Mouse (Mus musculus) kidney, adult 11 months (tissue): Measurements from ENCODE around the gene Rgs6.

Experiments
- DNase-seq: peaks from one replicate; pipeline ENCODE4 v3.0.0; 2022

Gene Rgs6

GRCm38 (mm10) chr12:83143574-83143973 is 555.5 kb downstream of the Rgs6 start:
- no peak for DNase-seq

- DNase-seq = no peak
These were observed 557.0 kb downstream of the Rgs6 start for GRCm38 (mm10) chr12:83145074-83145473.

GRCm38 (mm10) chr12:83145902-83146301 is 557.8 kb downstream of the Rgs6 start:
- DNase-seq = no peak

DNA sequence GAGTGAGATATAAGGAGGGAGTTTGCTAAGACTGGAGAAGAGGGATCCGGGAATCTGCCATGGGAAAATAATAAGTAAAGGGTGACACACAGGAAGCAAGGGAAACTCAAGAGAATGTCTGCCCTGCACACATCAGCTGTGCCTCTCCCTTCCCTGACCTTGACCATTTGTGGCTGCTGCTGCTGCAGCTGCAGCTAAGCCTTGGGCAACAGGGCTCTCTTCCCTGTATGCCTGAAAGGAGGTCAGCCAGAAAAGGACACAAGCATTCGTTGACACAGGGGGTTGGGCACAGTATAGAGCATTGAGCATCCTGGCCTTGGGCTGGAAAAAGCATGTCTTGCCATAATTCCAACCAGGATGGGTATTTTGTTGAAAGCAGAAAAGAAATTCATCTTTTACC is 558.8 kb downstream of the Rgs6 start:
- no peak for DNase-seq

GRCm38 (mm10) chr12:83150030-83150429 is 561.9 kb downstream of the Rgs6 start:
- no peak for DNase-seq

DNA sequence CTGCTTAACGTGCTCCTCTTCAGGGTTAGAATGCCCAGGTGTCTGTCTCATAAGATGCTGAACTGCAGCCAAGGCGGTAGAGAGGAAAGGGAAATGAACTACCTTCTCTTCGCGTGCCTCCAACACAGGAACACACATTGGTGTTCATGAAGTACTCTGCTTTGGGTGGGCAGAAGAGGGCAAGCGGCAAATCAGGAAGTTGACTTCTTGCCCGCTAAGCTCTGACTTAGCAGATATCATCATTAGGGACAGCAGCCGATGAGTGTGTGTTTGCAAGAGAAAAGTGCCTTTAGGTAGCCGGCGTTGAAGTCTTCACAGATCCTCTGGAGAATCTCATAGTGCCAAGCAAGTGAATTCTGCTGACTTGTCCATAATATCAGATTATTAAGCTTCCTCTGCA is 562.7 kb downstream of the Rgs6 start:
- DNase-seq = no peak

- DNase-seq = no peak
These were observed 563.4 kb downstream of the Rgs6 start for GRCm38 (mm10) chr12:83151474-83151873.

GRCm38 (mm10) chr12:83160211-83160610 is 572.1 kb downstream of the Rgs6 start:
- no peak for DNase-seq

DNA sequence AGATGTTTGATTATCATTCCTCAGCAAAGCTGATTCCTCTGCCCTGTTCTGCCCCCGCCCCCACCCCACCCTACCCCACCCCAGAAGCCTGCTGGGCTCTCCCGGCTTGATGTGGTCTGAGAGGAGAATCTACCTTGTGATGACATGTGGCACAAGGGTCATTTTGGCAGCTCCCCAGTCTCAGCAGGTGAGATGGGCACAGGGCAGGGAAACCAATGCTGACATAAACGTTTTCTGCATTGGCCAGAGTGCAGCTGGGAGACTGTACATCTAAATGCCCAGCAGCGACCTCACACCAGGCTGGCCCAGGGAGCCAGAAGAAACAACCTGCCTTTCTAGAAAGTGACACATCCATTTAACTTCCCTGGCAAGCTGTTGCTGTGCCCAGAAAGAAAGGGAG is 572.6 kb downstream of the Rgs6 start:
- DNase-seq = no peak

- no peak for DNase-seq
These were observed 575.6 kb downstream of the Rgs6 start for GRCm38 (mm10) chr12:83163721-83164120.

GRCm38 (mm10) chr12:83165058-83165457 is 577.0 kb downstream of the Rgs6 start:
- no peak for DNase-seq

DNA sequence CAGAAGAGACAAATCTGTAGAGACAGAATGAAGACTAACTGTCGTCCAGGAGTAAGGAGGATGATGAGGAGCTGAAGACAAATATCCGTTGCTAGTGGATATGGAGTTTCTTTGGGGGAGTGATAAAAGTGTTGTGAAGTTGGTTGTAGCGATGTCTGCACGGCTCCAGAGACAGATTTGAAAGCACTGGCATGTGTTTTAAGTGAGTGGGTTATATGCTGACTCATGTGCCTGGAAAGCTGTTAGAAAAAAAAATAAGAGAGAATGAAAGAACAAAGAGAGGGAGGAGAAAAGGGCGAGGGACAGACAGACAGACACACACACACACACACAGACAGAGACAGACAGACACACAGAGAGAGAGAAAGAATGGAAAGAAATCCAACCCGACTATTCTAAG is 580.2 kb downstream of the Rgs6 start:
- DNase-seq = no peak

- DNase-seq = no peak
These were observed 581.6 kb downstream of the Rgs6 start for GRCm38 (mm10) chr12:83169495-83170209.

DNA sequence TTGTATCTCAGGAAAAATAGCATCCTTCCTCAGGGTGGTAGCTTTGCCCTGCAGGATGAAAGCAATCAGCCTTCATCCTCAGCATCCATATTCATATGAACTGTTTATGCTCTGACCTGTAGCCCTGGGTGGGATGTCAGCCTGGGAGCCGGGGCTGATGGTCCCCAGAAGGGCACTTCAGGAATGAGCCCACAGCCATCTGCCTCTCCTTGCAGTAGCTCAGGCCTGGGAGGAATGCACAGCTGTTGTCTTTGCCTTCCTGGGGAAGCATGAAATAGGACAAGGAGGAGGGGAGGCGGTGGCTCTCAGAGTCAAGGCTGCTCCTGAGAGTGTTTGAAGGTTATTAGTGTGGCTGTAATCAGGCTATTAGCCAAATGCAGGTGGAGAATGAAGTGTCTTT is 590.7 kb downstream of the Rgs6 start:
- DNase-seq = no peak

GRCm38 (mm10) chr12:83179860-83180259 is 591.8 kb downstream of the Rgs6 start:
- DNase-seq = no peak

DNA sequence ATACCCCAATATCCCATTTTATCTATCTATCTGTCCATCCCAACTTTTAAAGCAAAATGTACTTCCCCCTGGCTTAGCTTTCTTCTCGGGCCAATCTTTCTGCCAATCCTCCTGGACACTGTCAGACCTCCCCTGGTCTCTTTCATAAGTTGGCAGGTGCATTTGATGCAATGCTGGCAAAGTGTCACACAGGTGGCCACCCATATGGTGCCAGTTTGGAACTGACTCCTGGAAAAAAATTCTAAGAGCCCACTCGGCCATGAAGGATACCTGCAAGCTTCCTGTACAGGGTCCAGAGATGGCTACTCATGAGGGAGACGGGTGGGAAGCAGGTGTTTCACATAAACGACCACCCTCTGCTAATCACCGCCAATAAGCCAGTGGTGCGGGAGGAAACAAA is 592.5 kb downstream of the Rgs6 start:
- DNase-seq = no peak

GRCm38 (mm10) chr12:83201674-83202073 is 613.6 kb downstream of the Rgs6 start:
- no peak for DNase-seq

- no peak for DNase-seq
These were observed 616.3 kb downstream of the Rgs6 start for GRCm38 (mm10) chr12:83204361-83204760.

DNA sequence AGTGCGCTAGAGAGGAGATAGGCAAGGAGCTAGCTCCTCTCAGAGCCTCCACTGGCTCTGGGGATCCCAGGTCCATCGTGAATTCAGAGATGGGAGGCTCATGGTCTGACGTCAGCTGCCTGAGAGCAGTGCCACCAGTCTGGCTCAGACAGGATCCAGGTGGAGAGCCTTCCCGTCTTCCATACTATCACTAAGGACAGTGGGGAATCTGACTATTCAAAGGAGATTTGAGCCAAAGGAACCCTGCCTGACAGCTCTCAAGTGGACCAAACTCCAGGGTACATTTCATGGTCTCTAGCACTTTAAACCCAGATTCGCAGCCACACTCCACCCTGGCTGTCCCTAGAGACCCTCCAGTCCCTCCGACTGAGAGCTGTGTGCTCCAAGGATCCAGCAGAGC is 618.8 kb downstream of the Rgs6 start:
- no peak for DNase-seq

GRCm38 (mm10) chr12:83207481-83207880 is 619.4 kb downstream of the Rgs6 start:
- no peak for DNase-seq

- no peak for DNase-seq
These were observed 619.9 kb downstream of the Rgs6 start for GRCm38 (mm10) chr12:83208011-83208410.

- DNase-seq = no peak
These were observed 620.7 kb downstream of the Rgs6 start for GRCm38 (mm10) chr12:83208841-83209240.

GRCm38 (mm10) chr12:83209461-83209860 is 621.4 kb downstream of the Rgs6 start:
- DNase-seq = no peak

DNA sequence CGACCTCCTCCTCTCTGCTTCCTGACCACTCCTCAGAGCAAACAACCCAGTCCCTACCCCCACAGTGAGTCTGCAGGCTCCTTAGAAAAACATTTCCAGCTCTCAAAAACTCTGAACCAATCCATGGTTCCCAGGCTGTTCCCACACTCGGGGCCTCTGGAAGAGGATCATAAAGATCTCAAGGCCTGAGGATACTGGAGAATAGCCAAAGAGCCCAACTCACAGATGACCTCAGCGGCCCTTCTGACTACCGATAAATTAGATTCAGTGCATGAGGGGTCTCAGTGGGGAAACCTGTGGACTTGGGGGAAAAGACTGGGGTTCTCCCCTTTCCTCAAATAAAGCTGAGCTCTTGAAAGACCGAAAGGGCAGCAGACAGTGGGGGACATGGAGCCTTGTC is 622.2 kb downstream of the Rgs6 start:
- no peak for DNase-seq

GRCm38 (mm10) chr12:83210735-83211134 is 622.6 kb downstream of the Rgs6 start:
- DNase-seq = no peak
